Mouse (Mus musculus) heart, postnatal 10 days (tissue): ENCODE data around the gene B4galt3. TPM values are rescaled to one million over a fixed set of nuclear protein-coding genes. Genes with fewer than 3 reads are reported as not detected.
"Not testable (repeated sequence)": the region's sequence is repeated elsewhere in the genome, so short reads cannot be mapped to it uniquely, and the experiment has no call there.

Experiments
- DNase-seq, 2 experiments: peaks; one replicate each; pipeline ENCODE4 v3.0.0; 2021
- intact Hi-C: fragments of 180-260 bp; cut with DNase I; formaldehyde crosslinking; loops from one replicate; pipeline ENCODE4 v1.15.1; 2025
- total RNA-seq, 2 experiments: library from RNA; stranded (reverse); gene quantifications; 2 replicates each; pipeline ENCODE4 v1.2.3; 2021

The B4galt3 gene
- total RNA-seq, 2 experiments from 2014 or later, result 28.0 to 28.6 TPM

DNA sequence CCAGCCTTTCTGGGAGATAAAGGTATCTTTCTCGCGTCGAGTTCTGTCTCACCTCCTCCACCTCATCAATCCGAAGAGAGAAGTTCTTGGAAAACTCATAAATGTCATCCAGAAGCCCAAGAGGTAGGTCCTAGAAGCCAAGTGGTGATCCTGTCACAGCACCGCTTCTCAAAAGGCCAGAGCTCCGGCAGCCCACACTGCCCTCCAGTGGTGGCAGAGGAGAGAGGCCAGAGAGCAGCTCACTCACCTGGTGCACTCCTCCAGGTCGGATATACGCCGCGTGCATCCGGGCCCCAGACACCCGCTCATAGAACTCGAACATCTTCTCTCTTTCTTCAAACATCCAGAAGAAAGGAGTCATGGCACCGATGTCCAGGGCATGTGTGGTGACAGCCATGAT is 31.7 kb upstream of the B4galt3 start:
- peak; percentile 67 to 74 for DNase-seq
- intact Hi-C loops, result loop anchor here (5.0 kb wide), 1 partner anchor 121 kb away; no protein-coding TSS in a partner anchor

- intact Hi-C loops, result loop anchor here (1.0 to 5.0 kb wide), 2 partner anchors 14 to 123 kb away; no protein-coding TSS in a partner anchor
- DNase-seq, result peak; percentile 68
Measured at GRCm38 (mm10) chr1:171239992-171240744, 30.0 kb upstream of the B4galt3 start.

DNA sequence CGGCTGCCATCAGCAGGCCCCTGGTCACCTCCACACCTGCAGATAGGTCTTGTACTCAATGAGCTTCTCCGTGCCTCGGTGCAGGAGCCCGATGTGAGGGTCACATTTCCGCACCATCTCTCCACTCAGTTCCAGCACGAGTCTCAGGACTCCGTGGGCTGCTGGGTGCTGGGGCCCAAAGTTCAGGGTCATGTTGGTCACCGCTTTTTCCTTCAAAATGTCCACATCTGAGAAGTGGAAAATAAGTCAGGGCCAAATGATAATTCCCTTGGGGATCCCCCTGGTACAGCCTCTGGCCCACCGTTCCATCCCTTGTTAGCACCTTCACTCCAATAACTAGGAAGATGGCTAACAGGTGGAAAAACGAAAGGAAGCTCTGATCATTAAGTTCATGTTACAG is 29.2 kb upstream of the B4galt3 start:
- intact Hi-C loops, result no loop called here
- no peak for DNase-seq

DNA sequence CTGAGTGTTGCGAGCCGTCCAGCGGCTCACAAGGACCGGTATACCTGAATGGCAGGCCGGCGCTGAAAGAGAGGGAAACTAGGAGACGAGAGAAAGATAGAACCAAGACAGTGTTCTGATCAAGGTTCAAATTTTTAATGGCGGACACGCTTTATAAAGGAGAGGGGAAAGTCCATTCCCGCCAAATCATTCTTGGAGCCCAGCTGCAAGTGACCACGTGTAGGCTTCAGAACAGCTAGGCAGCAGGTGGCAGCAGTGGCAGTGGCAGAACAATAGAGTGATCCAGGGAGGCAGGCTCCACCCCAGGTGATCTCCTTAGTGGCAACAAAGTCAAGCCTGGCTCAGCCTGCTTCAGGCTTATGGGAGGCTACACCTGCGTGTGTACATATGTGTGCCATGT is 28.2 kb upstream of the B4galt3 start:
- intact Hi-C loops, DNase-seq: not testable (repeated sequence)

- intact Hi-C loops, result loop anchor here (2.0 kb wide), 1 partner anchor 23 kb away; the partner anchor contains the start of gene Tomm40l
- no peak for DNase-seq
Measured at GRCm38 (mm10) chr1:171245353-171245752, 24.8 kb upstream of the B4galt3 start.

DNA sequence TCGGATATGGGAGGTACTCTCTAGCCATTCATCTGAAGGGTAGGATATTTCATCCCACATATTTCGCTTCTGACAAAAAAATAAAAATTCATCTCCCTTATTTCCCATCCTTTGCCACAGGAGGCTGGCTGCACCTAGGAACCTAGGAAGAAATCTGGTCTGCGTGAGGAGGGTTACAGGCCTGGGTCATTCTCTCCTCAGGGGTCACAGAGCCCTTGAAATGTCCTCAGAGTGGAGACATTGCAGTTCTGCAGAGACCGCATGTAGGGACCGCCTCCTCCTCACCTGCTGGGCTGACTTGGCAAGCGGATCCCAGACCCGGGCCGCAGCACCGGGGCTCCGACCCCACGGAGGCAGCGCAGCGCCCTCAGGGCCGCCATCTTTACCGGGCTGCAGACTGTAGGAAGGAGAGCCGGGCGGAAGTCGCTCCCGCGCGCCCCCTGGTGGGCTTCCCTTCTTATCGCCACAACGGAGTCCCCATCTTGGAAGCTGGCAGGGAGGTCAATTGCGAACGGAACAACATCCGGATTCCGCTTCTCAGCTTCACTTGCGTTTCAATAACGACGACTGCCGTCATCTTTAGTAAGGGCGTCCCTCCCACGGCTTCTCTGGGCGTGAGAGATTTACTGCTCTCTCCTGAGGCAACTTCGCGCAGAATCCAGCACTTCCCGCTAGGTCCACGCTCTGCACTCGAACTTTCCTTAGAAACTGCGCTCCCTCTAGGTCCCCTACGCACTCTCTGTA is 23.2 kb upstream of the B4galt3 start:
- DNase-seq, result peak; percentile 98 to 99
- intact Hi-C loops, result loop anchor here (1.0 to 2.0 kb wide), 2 partner anchors 16 to 34 kb away; partner anchors contain the start of gene Ppox

DNA sequence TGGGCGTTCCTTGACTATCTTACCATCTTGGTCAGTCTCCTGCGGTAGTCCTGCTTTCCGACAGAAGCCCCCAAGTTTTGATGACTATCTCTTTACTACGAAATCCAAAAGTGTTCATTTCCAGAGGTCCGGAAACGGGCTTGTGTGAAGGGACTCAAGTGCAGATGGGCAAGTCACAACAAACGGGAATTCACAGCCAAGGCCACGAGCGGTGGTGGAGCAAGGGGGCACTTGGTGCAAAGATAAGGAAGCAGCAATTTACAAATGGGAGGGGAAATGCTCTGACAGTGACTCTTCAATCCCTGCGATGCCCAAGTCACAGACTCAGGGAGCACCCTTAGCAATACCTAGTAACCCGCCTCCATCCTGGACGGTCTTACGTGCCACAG is 22.7 kb upstream of the B4galt3 start:
- no peak for DNase-seq
- intact Hi-C loops, result loop anchor here (1.0 to 2.0 kb wide), 2 partner anchors 15 to 34 kb away; partner anchors contain the start of gene Ppox

- DNase-seq, result peak in 1 of 2 experiments; percentile 53
- intact Hi-C loops, result loop anchor here (1.0 to 2.0 kb wide), 2 partner anchors 15 to 33 kb away; partner anchors contain the start of gene Ppox
Measured at GRCm38 (mm10) chr1:171247916-171248315, 22.2 kb upstream of the B4galt3 start.

DNA sequence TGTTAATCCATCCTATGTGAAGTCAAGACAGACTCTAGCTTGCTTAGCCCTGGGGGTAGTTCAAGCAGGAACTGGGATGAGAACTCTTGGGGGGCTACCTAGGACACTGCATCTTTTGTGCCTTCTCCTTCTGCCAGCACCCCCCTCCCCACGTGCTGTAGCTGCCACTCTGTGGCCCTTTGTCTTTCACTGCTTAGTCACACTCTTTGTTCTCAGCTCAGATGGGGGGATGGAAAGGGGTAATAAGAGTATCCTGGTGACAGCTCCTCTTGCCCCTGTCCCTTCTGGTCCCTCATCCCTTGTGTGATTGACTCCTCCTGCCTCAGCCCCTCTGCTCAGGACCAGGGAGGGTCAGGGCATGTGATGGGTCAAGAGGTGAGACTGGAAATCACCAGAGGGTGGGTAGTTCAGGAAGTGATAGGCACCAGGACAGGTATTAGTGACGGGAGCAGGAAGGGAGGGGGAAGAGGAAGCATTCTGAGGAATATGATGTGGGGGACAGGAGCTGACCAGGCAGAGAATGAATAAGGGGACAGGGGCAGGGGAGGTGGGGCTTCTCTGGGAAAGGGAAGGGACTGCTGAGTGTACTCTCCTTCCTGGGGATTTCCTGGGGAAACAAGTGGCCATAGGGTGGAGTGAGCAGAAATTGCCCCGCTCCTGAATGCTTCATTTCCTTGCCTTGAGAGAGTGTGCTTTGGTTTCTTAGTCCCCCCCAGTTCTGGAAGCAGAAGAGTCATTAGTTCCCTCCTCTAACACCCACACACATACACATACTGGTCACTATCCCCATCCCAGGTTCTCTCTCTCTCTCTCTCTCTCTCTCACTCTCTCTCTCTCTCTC is 21.5 kb upstream of the B4galt3 start:
- intact Hi-C loops, result no loop called here
- DNase-seq, result peak in 1 of 2 experiments; percentile 33

DNA sequence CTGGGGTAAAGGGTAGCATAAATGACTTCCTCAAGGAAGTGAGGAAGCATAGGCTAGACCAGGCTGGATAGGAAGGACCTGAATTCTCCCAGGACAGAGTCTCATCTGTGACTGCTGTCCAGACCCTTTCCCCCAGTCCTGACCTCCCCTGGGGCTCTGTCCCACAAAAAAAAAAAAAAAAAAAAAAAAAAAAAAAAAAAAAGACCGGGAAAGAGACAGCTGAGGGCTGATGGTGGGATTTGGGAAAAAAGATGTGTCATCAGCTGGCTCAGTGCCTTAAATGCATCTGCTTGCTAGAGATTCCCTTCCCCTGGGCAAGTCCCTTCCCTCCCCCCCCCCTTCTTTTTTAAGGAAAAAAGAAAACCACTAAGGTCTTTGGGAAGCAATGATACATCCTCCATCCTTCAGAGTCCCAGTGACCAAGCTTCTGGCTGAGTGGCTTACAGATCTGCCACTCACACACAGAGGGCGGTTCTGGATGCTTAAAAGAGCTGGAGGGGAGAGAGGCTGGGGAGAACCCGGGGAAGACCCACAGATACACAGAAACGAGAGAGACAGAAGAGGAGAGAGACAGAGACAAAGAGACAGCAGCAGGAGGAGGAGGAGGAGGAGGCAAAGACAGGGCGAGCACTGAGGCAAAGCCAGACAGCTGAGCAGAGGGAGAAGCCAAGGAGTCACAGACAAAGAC is 20.1 kb upstream of the B4galt3 start, which contains the start of gene Adamts4:
TSS of gene Adamts4 (plus strand) at position 509 of the 688 bp plus-strand sequence.
- intact Hi-C loops, result no loop called here
- DNase-seq, result peak; percentile 82

- intact Hi-C loops, result no loop called here
- DNase-seq, result peak in 1 of 2 experiments; percentile 50
Measured at GRCm38 (mm10) chr1:171250680-171251593, 19.2 kb upstream of the B4galt3 start, which contains the start of gene Ndufs2. Gene Ndufs2, minus strand, starts transcription at chr1:171251388.

GRCm38 (mm10) chr1:171251594-171252324 is 18.4 kb upstream of the B4galt3 start:
- intact Hi-C loops, result no loop called here
- peak; percentile 68 to 74 for DNase-seq

DNA sequence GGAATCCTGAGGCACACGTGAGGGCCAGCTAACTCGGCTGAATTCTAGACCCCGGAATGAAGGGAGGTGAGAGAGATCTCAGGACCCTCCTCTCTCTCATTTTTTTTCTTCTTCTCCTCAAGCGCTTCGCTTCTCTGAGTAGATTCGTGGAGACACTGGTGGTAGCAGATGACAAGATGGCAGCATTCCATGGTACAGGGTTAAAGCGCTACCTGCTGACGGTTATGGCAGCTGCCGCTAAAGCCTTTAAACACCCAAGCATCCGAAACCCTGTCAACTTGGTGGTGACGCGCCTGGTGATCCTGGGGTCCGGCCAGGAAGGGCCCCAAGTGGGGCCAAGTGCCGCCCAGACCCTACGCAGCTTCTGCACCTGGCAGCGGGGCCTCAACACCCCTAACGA is 17.7 kb upstream of the B4galt3 start:
- no peak for DNase-seq
- intact Hi-C loops, result no loop called here

- no peak for DNase-seq
- intact Hi-C loops, result loop anchor here (2.0 kb wide), 1 partner anchor 137 kb away; no protein-coding TSS in a partner anchor
Measured at GRCm38 (mm10) chr1:171256095-171256818, 13.9 kb upstream of the B4galt3 start.

GRCm38 (mm10) chr1:171256937-171257548 is 13.1 kb upstream of the B4galt3 start:
- intact Hi-C loops, result loop anchor here (1.0 to 2.0 kb wide), 2 partner anchors 34 to 138 kb away; no protein-coding TSS in a partner anchor
- peak; percentile 81 to 86 for DNase-seq

DNA sequence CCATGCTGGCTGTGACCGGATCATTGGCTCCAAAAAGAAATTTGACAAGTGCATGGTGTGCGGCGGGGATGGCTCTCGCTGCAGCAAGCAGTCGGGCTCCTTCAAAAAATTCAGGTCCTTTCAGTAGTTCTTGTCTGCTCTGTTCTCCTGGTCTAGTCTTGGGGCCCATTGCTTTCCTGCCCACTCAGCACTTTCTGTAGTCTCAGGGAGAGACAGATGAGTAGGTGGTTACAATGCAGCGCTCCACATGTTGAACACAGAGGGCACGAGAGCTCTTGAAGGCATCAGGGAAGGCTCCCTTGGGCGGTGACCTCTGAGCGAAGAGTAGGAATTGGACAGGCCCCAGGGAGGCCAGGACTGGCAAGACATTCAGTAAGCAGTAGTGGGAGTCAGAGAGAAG is 12.3 kb upstream of the B4galt3 start:
- intact Hi-C loops, result loop anchor here (1.0 to 2.0 kb wide), 2 partner anchors 34 to 139 kb away; no protein-coding TSS in a partner anchor
- DNase-seq, result no peak

DNA sequence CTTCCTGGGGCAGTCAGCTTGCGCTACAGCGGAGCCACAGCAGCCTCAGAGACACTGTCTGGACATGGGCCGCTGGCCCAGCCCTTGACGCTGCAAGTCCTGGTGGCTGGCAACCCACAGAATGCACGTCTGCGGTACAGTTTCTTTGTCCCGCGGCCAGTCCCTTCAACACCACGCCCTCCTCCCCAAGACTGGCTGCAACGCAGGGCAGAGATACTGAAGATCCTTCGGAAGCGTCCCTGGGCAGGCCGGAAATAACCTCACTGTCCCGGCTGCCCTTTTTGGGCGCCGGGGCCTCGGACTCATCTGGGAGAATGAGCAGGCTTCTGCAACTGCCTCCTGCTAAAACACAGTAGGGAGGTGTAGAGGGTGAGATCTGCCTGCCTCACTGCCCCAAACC is 11.2 kb upstream of the B4galt3 start:
- DNase-seq, result no peak
- intact Hi-C loops, result no loop called here
